Mouse (Mus musculus): Measurements from ENCODE around the gene Gm28539.
"Not testable (repeated sequence)": the region's sequence is repeated elsewhere in the genome, so short reads cannot be mapped to it uniquely, and the experiment has no call there.

DNA sequence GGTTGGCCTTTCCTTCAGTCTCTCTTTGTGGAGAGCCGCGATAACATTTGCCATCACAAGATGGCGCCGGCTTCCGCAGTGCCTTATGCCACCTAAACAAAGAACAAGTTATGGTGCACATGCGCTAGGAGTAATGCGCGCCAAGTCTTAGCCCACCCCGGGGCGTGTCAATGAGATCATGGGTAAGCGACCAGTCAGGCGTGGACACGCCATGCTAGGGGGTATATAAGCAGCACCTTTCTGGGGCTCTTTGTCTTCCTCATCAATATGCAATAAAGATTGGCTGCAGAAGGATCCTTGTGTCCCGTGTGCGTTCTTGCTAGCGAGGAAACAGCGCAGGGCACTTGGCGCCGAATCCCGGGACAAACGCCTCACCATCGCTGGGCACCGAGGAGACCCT, 139.3 kb downstream of the Gm28539 start:
- not testable (repeated sequence) for TF ChIP-seq CTCF, EP300 (IDR thresholded peaks at IDR 0.05)

All from lung, postnatal 0 days (tissue).